Mouse (Mus musculus) cerebellum, adult 18-20 months (tissue): ENCODE measurements around the gene C1galt1.

Experiments
- DNase-seq, 2 experiments: peaks; one replicate each; pipeline ENCODE4 v3.0.0; 2021

The C1galt1 gene

DNA sequence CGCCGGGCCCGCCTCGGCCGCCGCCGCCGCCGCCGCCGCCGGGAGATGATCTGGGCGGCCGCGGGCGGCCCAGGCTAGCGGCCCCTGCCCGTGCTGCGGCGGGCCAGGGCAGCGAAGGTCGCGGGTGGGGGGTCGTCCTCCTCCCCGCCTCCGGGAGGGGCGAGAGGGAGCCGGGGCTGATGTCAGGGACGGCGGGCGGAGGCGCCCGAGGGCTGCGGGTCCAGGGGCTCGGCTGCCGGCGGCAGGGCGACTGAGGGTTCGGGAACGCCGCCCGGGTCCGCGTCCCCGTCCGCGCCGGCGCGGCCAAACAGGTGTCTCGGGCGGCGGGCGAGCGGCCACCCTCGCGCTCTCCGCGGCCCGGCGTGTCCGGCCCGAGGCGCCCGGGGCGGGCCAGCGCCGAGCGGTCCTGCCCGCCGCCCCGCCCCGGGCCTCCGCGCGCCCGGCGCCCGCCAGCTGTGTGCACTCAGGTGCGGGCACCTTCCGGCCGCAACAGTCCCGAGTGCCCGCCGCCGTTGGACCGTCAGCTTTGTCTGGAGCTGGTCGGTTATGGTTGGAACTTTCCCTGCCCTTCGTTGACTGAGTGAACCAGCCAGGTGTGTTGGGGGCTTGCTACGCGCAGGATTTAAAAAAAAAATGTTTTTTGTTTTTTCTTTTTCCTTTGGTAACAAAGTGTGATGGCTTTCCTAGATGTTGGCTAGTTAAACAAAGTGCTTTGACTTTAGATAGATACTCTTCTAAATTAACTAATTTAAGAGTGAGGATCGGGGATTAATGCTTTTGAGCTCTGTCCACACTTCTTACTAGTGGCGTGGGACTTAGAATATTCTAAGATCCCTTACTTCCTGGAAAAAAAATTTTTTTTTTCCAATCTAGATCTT, at the start of gene C1galt1:
C1galt1 (plus strand) TSS at position 41 of the 878 bp plus-strand sequence.
- DNase-seq, result peak in 1 of 2 experiments; percentile 50

DNA sequence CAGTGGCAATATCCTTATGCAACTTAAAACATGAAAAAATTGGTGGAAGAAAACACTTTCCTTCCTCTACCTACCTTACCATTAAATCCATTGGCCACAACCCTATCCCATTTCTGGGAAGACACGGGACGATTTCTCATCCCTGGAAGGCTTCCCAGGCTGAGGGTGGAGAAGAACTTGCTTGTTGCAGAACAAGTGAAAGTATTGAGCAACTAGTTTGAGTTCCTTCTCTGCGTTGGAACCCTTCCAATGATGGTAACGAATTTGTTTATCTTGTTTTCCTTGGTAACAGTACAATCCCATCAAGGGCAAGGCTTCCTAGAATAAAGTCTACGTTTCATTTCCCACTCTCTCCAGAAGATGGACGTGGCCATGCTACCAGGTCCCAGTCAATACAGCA, 44.7 kb upstream of the C1galt1 start:
- DNase-seq, result no peak

DNA sequence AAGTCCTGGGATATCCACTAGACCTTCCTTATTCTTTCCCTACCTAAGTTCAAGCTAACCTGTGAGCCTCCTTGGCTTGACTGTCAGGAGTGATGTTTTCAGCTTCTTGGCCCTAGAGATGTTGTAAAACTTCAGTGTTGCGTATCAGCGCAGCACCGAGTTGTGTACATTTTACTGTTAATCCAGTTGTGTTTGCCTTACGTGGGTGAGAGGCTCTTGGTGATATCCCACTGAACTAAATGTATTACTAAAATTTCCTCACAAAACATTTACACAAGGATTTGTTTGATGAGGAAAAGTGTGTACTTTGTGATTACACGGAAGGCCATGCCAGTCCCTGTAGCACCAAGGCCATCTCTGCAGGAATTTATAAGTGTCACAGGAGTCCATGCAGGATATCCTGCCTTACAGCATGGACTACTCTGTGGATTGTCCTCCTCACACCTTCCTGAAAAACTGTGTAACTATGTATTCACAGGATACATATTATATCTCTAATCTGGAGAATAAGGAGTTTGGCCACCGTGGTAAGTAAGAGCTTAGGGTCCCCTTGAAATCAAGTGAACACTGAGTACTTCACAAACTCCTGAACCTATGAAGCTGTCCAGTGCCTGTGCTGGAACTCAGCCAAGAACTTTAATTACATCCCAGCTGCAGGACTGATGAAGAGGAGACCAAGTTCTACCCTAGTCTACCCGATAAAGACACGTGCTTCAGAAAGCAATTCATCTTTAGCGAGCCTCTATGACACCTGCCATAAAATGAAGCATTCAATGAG, 40.7 kb upstream of the C1galt1 start:
- DNase-seq, result no peak

DNA sequence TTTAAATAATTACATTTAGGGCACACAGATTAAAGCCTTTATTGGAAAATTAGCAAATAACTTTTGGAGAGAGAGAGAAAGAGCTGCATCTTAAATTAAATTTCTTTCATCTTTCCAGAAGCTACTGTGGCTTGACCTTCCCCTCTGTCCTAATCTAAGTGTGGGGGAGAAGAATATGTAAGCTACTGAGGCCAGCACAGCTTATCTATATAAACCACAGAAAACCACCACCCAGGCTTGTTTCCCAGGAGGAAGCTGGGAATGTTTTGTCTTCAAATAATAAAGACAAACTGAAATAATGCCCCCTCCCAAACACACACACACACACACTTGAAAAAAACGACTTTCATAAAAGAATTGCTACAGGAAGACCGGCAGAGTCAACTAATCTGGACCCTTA, 30.5 kb upstream of the C1galt1 start:
- no peak for DNase-seq

DNA sequence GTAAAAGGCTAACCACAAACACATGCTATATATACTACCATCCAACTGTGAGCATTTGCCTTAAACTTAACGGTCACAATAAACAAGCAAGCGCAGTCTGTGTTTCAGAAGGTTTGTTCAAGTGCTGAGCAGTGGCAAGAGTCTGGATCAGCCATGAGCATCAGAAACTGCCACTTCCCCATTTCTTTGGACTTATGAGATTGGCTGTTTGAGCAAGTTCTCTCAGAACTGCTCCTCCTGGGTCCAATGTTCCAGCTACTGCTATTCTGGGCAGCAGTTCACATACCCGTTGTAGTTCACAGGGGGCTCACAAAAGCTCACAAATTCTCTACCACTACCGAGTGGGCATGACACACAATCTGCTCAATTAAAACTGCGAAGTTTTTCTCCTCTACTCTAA, 28.4 kb upstream of the C1galt1 start:
- DNase-seq, result no peak

DNA sequence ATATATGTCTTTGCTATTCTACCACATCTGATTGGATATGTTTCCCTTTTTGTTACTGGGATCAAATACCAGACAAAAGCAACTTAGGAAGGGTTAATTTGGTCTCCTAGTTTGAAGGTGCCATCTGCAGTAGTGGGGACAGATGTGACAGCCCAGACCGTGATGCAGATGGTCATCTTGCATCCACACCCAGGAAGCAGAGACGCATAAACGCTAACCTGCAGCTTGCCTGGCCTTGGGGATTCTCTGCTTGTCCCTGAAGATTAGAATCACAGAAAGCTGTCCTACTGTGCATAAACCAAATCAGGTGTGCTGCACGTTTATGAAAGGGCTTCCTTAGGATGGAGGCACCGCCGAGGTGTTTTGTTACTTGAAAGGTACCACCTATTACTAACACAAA, 22.0 kb upstream of the C1galt1 start:
- no peak for DNase-seq

DNA sequence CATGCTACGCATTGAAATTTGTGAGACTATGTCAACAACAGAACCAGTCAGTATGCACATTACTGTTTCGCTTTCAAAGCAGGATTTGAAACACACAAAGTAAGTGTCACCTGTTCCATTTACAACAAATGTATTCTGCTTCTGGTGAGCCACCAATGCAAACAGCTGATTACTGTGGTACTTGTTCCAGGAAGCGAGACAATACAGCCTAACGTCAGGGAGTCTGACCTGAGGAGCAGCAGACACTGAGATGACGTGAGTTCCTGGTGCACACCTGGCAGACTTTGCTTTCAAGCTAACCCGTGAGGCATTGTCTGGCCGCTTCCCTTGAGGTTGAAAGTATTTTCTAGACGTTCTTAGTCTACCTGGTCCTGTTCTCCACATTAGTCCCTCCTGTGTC, 13.8 kb upstream of the C1galt1 start:
- DNase-seq, result no peak

DNA sequence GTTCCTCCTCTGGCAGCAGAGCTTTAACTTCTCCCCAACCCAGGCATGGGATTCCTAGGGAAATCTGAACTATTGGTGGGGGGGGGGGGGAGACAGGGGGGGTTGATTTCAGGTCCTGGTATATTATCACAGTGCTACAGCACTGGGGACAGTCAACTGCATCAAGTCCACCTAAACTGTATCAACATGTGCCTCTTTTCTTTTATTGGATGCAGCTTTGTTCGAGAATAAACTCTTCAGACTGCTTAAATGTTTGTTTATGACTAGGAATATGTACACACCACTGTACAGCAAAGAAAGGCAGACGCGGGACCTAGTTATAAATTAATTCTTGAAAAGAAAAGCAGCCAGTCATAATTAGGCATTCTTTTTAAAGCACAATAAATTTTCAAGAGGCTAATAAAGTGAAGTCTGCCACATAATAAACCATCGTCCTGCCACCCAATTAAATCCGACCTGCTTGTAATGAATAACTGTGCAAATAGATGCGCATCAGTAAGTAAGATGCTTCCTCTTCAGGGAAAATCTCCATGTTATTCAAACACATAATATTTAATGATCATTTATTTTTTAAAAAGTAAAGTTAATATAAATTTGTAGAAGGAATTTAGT, 12.0 kb upstream of the C1galt1 start:
- DNase-seq, result no peak

DNA sequence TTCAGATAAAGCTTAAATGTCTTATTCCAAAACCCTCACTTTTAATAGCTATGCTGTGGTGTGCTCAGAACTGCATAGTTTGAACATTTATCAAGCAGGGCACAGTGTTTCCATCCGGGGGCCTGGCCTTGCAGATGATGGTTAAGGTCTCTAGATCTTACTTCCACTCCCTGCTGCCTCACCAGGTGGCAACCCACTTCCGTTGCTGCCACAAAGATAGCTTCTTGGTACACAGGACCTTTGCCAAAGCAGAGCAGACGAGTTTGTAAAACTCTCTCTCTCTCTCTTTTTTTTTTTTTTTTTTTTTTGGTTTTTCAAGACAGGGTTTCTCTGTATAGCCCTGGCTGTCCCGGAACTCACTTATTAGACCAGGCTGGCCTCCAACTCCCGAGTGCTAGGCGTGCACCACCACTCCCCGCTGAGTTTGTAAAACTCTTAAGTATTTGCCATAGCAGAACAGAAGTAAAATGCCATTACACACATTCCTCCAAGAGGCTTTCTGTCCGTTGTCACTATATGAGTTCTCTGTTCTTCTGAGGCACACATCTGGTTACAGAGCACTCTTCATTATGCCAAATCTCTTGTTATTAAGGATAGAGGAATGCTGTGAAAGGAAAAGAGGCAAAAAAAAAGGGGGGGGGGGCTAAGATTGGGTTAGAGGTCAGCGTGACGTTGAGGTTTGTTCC, 773 bp upstream of the C1galt1 start:
- DNase-seq, result peak; percentile 11 to 23

DNA sequence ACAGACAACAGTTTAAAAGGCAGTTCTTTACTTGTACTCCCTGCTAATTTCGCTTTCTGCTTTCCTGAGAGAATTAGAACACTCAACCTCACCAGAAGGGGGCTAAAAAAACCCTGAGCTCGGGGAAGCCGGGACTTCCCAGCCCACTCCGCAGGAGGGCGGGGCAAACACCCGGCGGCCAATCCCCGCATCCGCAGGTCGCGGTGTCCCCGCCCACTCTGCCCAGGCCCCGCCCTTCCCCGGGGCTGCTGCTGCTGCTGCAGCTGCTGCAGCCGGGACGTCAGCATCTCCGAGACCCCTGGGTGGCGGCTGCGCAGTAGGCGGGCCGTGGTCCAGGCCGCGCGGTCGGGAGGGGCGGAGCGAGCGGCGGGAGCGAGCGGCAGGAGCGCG, 235 bp upstream of the C1galt1 start:
- DNase-seq, result peak; percentile 96

DNA sequence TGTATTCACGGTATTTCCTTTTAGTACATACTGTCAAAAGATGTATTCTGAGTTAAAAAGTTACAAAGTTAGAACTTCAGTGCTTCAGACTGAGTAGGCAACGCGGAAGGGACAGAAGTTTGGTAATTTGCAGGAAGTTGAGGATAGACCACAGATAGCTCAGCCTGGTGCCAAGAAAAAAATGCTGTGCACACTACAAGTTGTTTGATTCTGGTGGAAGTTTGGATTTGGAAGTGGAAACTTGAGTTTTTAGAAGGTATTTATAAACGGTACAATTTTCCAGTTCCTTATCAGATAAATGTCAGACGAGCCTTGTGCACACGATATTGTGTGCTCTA, 1.0 kb downstream of the C1galt1 start:
- DNase-seq, result no peak

DNA sequence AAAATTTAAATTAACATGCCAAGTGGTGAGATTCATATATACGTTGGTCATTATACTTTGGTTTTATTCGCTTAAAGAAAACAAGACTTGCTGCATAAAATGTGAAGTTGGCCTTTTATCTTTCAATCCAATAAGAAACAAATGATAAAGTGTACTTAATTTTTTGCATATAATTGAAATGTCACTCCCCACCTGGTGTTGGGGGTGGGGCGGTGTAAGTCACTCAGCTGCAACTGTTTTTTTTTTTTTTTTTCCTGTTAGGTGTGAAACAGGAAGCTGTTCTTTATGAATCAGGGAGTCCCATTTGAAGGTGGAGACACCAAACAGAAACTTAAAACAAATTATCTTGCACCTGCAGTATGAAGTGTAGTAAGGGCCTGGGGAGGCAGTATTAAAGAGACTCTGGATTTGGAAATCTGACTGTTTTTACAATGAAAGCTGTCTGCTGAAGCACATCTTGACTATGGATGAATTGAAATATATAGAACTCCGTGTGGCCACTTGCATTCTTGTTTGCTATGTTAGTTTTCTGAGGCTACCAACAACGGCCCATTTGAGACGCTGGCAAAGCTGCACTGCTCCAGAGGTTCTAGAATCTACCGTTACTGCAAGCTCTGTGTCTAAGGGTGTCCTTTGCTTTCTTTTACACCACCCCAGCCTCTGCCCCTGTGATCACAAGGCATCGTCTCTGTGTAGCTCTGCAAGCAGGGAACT, 2.2 kb downstream of the C1galt1 start:
- no peak for DNase-seq

DNA sequence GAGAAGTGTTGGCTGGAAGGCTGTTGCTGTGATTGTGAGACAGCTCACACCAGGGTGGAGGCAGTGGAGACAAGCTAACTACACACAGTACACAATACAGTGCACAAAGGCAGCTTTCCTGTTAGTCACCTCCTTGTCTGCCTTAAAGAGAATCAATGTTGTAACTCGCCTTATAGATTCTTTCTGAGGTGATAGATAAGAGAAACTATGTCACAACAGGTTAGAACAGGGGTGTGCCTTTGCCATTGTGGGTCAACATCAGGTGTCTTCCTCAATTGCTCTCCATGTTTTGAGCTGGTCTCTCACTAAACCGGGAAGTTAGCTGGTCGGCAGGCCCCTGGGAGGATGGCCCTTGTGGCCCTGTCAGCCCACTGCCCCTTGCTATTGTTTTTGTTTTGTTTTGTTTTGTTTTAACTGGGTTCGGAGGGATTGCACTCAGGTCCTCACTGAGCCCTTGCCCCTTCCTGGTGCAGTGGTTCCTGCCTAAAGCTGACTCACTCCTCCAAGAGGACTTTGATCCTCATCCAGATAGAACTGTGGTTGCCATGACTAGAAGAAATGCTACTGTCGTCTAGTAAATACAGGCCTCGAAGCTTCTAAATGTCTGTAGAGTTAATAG, 3.4 kb downstream of the C1galt1 start:
- DNase-seq, result no peak

DNA sequence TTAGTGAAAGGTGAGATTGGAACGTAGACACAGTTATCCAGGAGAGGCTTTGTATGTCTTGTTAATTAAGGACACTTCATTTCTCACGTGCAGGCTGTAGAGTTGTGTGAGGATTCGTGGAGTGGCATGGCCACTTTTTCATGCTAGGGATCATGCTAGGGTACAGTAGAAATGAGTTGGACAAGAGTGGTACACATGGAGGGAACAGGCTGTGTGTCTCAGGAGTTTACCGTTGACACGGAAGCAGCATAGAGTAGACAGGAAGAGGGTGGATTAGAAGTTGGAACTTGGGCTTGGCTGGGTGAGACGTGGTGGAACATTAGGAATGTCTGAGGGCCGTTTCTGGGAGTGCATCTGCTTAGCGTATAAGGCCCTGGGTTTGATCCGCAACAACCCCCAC, 4.1 kb downstream of the C1galt1 start:
- no peak for DNase-seq

DNA sequence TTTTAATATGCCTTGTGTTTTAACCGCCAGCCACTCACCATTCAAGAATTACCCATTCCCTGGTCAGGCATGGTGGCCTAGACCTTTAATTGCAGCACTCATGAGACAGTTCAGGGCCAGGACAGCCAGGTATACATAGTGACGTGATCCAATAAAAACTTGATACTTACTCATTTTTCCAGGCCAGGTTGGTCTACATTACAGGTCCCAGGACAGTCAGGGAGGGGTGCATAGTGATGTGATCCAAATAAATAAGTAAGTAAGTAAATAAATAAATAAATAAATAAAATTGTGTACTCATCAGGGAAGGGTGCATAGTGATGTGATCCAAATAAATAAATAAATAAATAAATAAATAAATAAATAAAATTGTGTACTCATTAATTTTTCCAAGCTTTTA, 6.4 kb downstream of the C1galt1 start:
- no peak for DNase-seq

DNA sequence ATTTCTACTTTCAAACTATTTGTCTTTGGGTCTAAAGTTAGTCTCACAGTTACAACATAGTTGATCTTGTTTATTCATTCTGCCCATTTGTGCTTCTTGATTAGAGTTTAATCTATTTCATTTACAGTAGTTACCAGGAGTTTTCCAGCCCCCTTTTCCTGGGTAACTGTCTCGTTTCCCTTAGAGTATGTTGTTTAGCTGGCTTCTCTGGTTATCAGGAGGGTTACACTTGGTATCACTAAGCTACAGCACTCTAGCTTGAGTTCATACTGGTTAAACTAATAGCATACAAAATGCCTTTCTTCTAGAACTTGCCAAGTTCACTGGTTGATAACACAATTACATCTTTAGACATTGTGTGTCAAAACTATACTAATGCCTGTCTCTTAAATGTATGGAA, 8.3 kb downstream of the C1galt1 start:
- no peak for DNase-seq

DNA sequence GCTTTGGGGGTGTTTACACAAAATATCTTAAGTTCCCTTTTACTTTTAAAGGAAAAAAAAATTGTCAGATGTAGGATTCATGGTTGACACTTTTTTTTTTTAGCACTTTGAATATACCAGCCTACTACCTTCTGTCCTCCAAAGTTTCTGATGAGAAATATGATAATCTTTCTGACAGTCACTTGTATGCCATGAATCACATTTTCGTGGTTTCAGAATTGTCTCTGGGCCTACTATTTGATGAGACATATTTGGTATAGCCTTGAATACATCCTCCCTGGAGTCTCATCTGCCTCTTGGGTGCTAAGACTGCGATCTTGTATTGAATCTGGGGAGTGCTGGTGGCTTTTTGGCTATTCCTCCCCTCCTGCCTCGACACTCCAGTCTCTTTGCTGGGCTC, 8.8 kb downstream of the C1galt1 start:
- no peak for DNase-seq

DNA sequence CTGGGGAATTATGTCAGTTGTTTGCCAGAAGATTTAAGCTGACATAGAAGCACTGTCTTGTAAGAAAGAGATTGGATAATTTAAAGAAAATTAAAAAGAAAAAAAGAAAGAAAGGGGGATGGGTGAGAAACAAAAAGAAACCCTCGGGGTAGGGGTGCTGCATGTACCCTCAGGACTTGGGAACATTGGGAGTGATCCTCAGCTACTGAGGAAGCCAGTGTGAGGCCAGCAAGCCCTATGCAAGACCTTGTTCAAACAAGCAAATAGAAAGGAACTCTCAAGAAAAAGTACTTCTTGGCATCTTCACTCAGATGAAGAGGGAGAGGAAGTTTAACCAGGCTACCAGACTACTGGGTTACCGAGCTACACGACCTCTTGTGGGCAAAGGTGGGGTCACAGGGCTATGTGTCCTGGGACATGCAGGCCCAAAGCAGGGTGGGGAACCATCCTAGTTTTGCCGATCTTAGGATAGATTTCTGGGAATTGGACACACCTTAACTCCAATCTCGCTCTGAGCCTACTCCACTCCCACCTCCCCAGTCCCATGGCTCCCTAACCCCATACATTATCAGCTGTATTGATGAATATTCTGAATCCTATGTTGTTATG, 12.1 kb downstream of the C1galt1 start:
- no peak for DNase-seq

DNA sequence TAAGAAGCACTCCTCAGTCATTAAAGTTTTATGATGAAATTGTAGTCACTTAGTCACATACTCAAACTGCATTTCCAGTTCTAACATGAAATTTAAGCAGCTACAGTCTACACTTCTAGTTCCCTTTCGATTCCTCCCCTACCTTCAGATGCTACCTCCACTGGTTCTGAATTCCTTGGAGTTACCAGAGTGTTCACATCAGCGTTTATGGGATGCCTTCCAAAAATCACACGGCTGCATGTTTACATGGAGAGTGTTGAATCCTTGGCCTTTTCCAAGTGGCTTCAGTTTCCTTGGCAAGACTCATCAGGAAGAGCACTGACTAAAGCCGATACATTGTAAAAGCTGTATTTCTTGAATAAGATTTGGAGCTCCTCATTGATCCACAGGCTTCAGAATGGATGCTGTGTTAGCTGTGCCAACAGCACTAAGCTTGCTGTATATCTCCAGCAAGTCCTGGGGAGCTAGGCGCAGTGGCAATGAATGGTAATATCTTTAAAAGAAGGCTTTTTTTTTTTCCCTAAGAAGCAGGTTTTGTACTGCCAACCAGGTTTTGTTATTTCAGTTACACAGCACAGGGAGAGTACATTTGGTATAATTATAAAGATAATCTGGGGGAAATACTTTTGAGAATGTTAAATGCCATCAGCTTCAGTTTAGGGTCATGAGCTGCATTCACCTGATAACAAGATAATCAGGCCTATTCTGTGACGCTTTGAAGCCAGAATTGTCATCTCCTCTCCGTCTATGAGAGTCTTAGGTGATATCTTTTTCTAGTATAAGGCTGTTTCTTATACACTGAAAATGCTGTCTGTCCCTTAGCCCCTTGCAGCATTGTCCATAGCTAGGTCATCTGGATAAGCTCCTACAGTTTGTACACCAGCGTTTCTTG, 13.0 kb downstream of the C1galt1 start:
- no peak for DNase-seq

DNA sequence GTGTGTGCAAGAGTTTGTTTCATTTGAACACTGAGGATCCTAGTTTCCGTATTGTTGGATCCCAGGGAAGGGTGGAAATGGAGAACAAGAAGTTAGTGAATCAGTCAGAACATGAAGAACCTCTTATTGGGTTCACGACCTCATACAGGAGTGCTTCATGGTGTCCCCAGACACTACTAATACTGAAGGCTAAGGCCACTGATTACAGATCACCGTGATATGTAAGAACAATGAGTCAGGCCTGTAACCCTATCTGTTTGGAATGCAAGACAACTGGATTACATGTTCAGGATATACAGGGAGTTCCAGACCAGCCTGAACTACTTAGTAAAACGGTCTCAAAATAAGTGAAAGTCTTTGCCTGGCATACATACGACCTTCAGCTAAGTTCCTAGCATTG, 13.9 kb downstream of the C1galt1 start:
- no peak for DNase-seq

DNA sequence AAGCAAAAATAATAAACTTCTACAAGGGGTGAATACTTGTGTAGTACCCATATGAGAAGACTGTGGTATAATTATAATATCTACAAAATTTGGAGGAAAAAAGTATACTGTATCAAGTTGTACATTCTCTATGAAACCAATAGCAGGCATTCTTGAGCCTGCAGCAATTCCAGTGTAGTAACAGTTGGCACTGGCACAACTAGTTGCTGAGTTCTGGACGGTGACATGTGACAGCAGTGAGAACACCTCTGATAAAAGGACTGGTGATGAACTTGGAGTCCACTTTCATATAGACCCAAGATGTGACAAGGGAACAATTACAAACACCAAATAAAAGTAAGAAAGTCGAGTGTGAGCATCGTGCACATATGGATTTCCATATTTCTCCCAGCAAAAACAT, 14.5 kb downstream of the C1galt1 start:
- no peak for DNase-seq
